Mouse (Mus musculus) E14TG2a.4 (cell line): ENCODE results near the gene Lamtor4.

Source experiments
- CTCF ChIP-seq: conservative IDR thresholded peaks from 2 replicates; pipeline ENCODE4 v1.5.1; 2014; ENCODE audit warnings: low read length
- NANOG ChIP-seq: IDR thresholded peaks from 2 replicates; pipeline ENCODE4 v1.6.1; 2014; ENCODE audit warnings: borderline replicate concordance, low read length, mixed read lengths

DNA sequence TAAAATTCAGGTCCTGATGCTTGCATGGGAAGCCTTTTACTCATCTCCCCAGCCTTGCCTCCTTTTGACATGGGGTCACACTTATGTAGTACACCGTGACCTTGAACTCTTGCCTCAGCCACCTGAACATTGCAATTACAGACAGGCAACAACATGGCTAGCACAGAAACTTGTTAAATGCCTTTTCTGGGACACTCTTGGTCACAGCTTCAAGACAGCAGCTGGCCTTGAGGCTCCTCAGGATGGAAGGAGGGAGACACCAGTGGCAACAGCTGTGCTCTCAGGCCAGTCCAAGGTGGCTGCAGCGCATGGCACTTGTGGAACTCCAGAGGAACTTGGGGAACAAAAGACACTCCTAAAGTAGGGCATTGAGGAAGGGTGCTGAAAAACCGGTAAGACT is 11.8 kb downstream of the Lamtor4 start:
- TF ChIP-seq NANOG (no peak), CTCF (no peak)
